Mouse (Mus musculus): ENCODE results near the gene Trim40. TPM values are rescaled to one million over a fixed set of nuclear protein-coding genes. Genes with fewer than 3 reads are reported as not detected.
A peak's percentile ranks its signal among the peaks of the same experiment; 100 is the strongest.

Trim40 gene
- total RNA-seq, 1 experiment, result 0.18 TPM

GRCm38 (mm10) chr17:36866719-36867527, 23.0 kb downstream of the Trim40 start, which contains the start of gene Trim15:
TSS of gene Trim15 (minus strand) at chr17:36867210.
- peaks cover 0 to 12% of the 10 kb centered on the region in 2 experiments; a peak in 1 of 4 replicates for H3K4me1 ChIP-seq (ENCODE audit: control insufficient read depth in 2 of 2, insufficient read depth in 2 of 2, low read length in 2 of 2, poor library complexity in 1 of 2)
- TF ChIP-seq CHD2 (IDR thresholded peaks at IDR 0.05; ENCODE audit: low read depth, low read length), result no peak
- TF ChIP-seq MAFK (IDR thresholded peaks at IDR 0.05; ENCODE audit: insufficient read depth, low read depth, low read length), result no peak
- no peak for TF ChIP-seq HCFC1 (IDR thresholded peaks at IDR 0.05; ENCODE audit: borderline replicate concordance, insufficient read depth, low read length)
- TF ChIP-seq ZC3H11A (IDR thresholded peaks at IDR 0.05; ENCODE audit: borderline replicate concordance, low read depth, low read length), result no peak
- no peak for TF ChIP-seq ZNF384 (IDR thresholded peaks at IDR 0.05; ENCODE audit: low read depth, low read length)
- no peak within 1 kb of the TSS for H3K27ac ChIP-seq (ENCODE audit: insufficient read depth, low read depth, low read length, poor library complexity, severe bottlenecking)
- no peaks in the 10 kb centered on the region for H3K9me3 ChIP-seq (ENCODE audit: control insufficient read depth, insufficient read depth, low read depth, low read length)
- DNase-seq (ENCODE audit: low read depth, low spot score), result no peak
- in situ Hi-C loops (cut with MboI; ENCODE audit: low sequenced_read_pairs in 2 of 2, unreplicated experiment in 2 of 2), result no loop called here
- no peaks in the 10 kb centered on the region for H3K36me3 ChIP-seq (ENCODE audit: control insufficient read depth, insufficient read depth, low read length, poor library complexity, severe bottlenecking)
- peak within 1 kb of the TSS; percentile 8; the same call in 1 of the 2 replicates for H3K9ac ChIP-seq (ENCODE audit: insufficient read depth, low read depth, low read length, poor library complexity, severe bottlenecking)
- peak within 1 kb of the TSS; percentile 16 to 48; a peak in 2 of 4 replicates for H3K4me3 ChIP-seq (ENCODE audit: insufficient read depth in 1 of 2, low read depth in 1 of 2, low read length in 2 of 2, poor library complexity in 1 of 2, severe bottlenecking in 1 of 2)

GRCm38 (mm10) chr17:36861680-36862079, 28.2 kb downstream of the Trim40 start:
- no peak overlapping the region for H3K27ac ChIP-seq (ENCODE audit: insufficient read depth, low read depth, low read length, poor library complexity, severe bottlenecking)
- TF ChIP-seq HCFC1 (IDR thresholded peaks at IDR 0.05; ENCODE audit: borderline replicate concordance, insufficient read depth, low read length) (no peak), MAFK (IDR thresholded peaks at IDR 0.05; ENCODE audit: insufficient read depth, low read depth, low read length) (no peak), ZC3H11A (IDR thresholded peaks at IDR 0.05; ENCODE audit: borderline replicate concordance, low read depth, low read length) (no peak), ZNF384 (IDR thresholded peaks at IDR 0.05; ENCODE audit: low read depth, low read length) (no peak), CHD2 (IDR thresholded peaks at IDR 0.05; ENCODE audit: low read depth, low read length) (no peak)
- H3K4me3 ChIP-seq (ENCODE audit: insufficient read depth in 1 of 2, low read depth in 1 of 2, low read length in 2 of 2, poor library complexity in 1 of 2, severe bottlenecking in 1 of 2), result no peak overlapping the region
- H3K4me1 ChIP-seq (ENCODE audit: control insufficient read depth in 2 of 2, insufficient read depth in 2 of 2, low read length in 2 of 2, poor library complexity in 1 of 2), result peaks cover 0 to 4% of the 10 kb centered on the region in 2 experiments; a peak in 1 of 4 replicates
- in situ Hi-C loops (cut with MboI; ENCODE audit: low sequenced_read_pairs in 2 of 2, unreplicated experiment in 2 of 2), result no loop called here
- H3K9ac ChIP-seq (ENCODE audit: insufficient read depth, low read depth, low read length, poor library complexity, severe bottlenecking), result no peak overlapping the region
- DNase-seq (ENCODE audit: low read depth, low spot score), result no peak
- no peaks in the 10 kb centered on the region for H3K9me3 ChIP-seq (ENCODE audit: control insufficient read depth, insufficient read depth, low read depth, low read length)
- H3K36me3 ChIP-seq (ENCODE audit: control insufficient read depth, insufficient read depth, low read length, poor library complexity, severe bottlenecking), result peaks cover 14% of the 10 kb centered on the region

- TF ChIP-seq CHD2 (IDR thresholded peaks at IDR 0.05; ENCODE audit: low read depth, low read length) (no peak), HCFC1 (IDR thresholded peaks at IDR 0.05; ENCODE audit: borderline replicate concordance, insufficient read depth, low read length) (no peak), MAFK (IDR thresholded peaks at IDR 0.05; ENCODE audit: insufficient read depth, low read depth, low read length) (no peak), ZC3H11A (IDR thresholded peaks at IDR 0.05; ENCODE audit: borderline replicate concordance, low read depth, low read length) (no peak), ZNF384 (IDR thresholded peaks at IDR 0.05; ENCODE audit: low read depth, low read length) (no peak)
- Histone ChIP-seq H3K4me1 (ENCODE audit: control insufficient read depth in 2 of 2, insufficient read depth in 2 of 2, low read length in 2 of 2, poor library complexity in 1 of 2) (peaks cover 0 to 5% of the 10 kb centered on the region in 2 experiments; a peak in 1 of 4 replicates), H3K9ac (ENCODE audit: insufficient read depth, low read depth, low read length, poor library complexity, severe bottlenecking) (no peak overlapping the region), H3K9me3 (ENCODE audit: control insufficient read depth, insufficient read depth, low read depth, low read length) (no peaks in the 10 kb centered on the region), H3K36me3 (ENCODE audit: control insufficient read depth, insufficient read depth, low read length, poor library complexity, severe bottlenecking) (peaks cover 30% of the 10 kb centered on the region), H3K27ac (ENCODE audit: insufficient read depth, low read depth, low read length, poor library complexity, severe bottlenecking) (no peak overlapping the region), H3K4me3 (ENCODE audit: insufficient read depth in 1 of 2, low read depth in 1 of 2, low read length in 2 of 2, poor library complexity in 1 of 2, severe bottlenecking in 1 of 2) (no peak overlapping the region)
- in situ Hi-C loops (cut with MboI; ENCODE audit: low sequenced_read_pairs in 2 of 2, unreplicated experiment in 2 of 2), result no loop called here
- no peak for DNase-seq (ENCODE audit: low read depth, low spot score)
Observed at GRCm38 (mm10) chr17:36858181-36858580, 31.7 kb downstream of the Trim40 start.

GRCm38 (mm10) chr17:36856236-36856635, 33.7 kb downstream of the Trim40 start:
- no peak for DNase-seq (ENCODE audit: low read depth, low spot score)
- Histone ChIP-seq H3K9ac (ENCODE audit: insufficient read depth, low read depth, low read length, poor library complexity, severe bottlenecking) (no peak overlapping the region), H3K4me3 (ENCODE audit: insufficient read depth in 1 of 2, low read depth in 1 of 2, low read length in 2 of 2, poor library complexity in 1 of 2, severe bottlenecking in 1 of 2) (no peak overlapping the region), H3K36me3 (ENCODE audit: control insufficient read depth, insufficient read depth, low read length, poor library complexity, severe bottlenecking) (peaks cover 43% of the 10 kb centered on the region), H3K4me1 (ENCODE audit: control insufficient read depth in 2 of 2, insufficient read depth in 2 of 2, low read length in 2 of 2, poor library complexity in 1 of 2) (peaks cover 0 to 5% of the 10 kb centered on the region in 2 experiments; a peak in 1 of 4 replicates), H3K9me3 (ENCODE audit: control insufficient read depth, insufficient read depth, low read depth, low read length) (no peaks in the 10 kb centered on the region), H3K27ac (ENCODE audit: insufficient read depth, low read depth, low read length, poor library complexity, severe bottlenecking) (no peak overlapping the region)
- in situ Hi-C loops (cut with MboI; ENCODE audit: low sequenced_read_pairs in 2 of 2, unreplicated experiment in 2 of 2), result no loop called here
- no peak for TF ChIP-seq MAFK (IDR thresholded peaks at IDR 0.05; ENCODE audit: insufficient read depth, low read depth, low read length)
- TF ChIP-seq CHD2 (IDR thresholded peaks at IDR 0.05; ENCODE audit: low read depth, low read length), result no peak
- no peak for TF ChIP-seq ZC3H11A (IDR thresholded peaks at IDR 0.05; ENCODE audit: borderline replicate concordance, low read depth, low read length)
- TF ChIP-seq HCFC1 (IDR thresholded peaks at IDR 0.05; ENCODE audit: borderline replicate concordance, insufficient read depth, low read length), result no peak
- no peak for TF ChIP-seq ZNF384 (IDR thresholded peaks at IDR 0.05; ENCODE audit: low read depth, low read length)

All from ES-E14 (cell line).